Mouse (Mus musculus): ENCODE measurements at regions not wholly inside any gene's neighbourhood (a gene's known extent, or its start where the extent isn't known, plus 50 kb on each side); places are given as distances from the start of the nearest gene placed in this dataset.
A peak's percentile ranks its signal among the peaks of the same experiment; 100 is the strongest.

DNA sequence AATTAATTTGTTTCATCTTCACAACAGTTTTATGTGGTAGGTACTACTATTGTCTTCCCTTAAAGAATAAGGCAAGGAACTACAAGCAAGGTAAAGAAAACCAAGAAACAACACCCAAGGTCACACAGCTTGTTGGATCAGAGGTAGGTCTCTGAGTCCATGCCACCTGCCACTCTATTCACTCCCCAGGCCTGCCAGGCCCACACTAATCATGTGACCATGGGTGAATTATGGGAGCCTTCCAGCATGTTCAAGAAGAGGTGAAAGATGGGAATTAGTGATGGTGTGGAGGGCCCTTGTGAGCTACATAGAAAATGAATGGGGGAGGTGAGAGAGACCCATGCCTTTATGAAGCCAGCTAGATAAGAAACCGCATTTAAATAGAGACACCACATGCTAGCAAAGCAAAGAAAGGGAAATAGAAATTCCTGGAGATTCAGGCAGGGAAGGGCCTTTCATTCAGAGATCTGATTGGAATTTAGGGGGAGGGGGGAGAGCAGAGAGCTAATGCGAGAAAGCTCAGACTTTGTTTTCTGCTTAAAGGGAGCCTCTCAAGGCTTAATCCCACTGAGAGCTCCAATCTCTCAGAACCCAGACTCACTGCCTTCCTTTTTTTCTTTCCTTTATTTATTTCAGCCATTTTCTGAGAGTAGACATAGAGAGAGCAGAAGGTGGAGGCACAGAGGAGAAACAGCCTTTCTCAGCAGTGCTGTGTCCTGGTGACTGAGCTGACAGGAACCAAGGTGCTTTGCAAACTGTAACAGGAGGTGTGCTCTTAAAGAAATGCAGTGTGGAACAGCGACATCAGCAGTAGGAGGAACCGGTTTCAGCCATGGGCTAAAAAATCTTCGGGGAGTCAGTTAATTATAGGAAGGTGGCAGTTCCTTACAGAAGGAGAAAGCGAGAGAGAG, 160.0 kb downstream of the Spata19 start:
- no peak for DNase-seq (ENCODE audit: low read depth)

GRCm38 (mm10) chr9:27557886-27558285, 161.3 kb downstream of the Spata19 start:
- DNase-seq (ENCODE audit: low read depth) = no peak

GRCm38 (mm10) chr9:27558286-27558685, 161.7 kb downstream of the Spata19 start:
- DNase-seq (ENCODE audit: low read depth) = no peak

- DNase-seq (ENCODE audit: low read depth) = no peak
Observed at GRCm38 (mm10) chr9:27568372-27569053, 171.9 kb downstream of the Spata19 start.

DNA sequence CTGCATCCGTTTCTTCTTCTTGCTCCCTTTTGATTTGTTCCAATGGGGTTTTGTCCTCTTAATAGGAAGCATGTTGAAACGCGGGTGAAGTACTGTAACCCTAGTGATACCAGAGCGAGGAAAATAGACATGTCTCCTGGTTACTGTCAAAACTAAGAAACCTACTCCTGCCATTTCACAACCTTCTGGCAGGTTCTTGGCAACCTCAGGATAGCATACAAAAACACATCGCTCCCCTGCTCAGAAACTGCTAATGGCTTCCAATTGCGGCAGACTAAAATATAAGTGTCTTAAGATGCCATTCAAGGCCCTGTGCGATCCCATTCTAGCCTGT, 172.4 kb downstream of the Spata19 start:
- DNase-seq (ENCODE audit: low read depth) = no peak

DNA sequence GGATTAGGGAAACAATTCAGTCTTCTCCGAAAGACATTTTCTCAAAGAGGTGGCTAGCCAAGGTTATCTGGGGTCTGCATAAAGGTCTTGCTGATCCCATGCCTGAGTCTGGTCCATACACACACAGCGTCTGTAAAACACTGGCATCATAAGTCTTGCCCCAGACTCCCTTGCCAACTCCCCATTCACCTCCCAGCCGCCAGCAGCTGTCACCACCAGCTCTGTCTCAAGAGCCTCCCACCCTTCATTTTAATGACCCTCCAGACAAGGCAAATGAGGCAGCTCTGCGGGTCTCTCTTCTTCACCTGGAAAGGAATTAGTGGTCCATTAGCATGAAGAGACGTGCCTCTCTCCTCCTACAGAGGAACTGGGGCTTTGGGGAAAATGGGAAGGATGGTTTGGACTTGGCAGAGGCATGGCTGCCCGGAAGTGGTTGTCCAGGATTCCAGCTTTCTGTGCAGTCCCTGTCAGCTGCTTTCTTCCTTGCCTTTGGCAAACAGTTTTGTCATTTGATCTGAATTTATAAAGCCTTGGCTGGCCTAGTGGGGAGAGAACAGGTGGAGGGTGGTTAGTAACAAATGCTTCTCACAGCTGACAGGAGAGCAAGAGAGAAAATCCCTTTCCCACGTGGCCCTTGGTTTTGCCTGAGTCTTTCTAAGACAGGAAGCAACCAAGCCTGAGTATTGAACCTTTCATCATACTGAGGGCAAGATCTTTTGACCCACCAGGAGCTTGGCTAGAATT, 173.3 kb upstream of the Opcml start:
- no peak for DNase-seq (ENCODE audit: low read depth)

GRCm38 (mm10) chr9:27634901-27635300, 155.7 kb upstream of the Opcml start:
- no peak for DNase-seq (ENCODE audit: low read depth)

DNA sequence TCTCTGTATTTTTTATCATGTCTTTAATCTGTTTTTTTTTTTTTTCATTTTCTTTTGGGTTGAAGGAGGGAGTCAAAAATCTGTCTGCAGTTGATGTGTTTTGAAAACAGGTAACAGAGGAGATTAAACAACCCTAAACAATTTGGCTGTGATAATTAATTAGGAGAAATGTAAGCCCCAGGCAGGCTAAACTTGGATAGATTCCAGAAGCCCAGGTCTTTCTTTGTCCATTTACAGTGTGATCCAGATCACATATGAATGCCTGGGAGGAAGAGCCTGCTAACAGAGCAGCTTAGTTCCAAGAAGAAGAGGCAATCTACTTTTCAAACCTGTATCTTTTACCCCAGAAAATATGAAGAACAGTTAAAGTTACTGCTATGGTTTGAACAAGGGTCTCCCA, 150.0 kb upstream of the Opcml start:
- DNase-seq (ENCODE audit: low read depth) = no peak

DNA sequence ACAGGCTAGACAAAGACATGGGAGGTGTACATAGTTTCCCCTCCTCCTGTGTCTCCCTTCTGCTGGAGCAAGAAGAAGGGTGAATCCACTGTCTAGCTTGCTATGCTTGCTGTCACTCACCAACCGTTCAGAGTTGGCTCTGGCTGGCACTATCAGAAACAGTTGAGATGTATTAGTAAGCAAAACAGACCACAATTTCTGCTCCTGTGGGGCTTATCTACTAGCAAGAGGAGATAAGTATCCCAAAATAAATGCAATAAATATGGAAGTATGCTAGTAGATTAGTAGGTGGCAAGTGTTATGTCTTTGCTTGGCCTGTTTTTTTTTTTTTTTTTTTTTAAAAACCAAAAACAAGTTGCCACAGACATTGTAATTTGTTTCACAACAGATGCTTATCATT, 147.3 kb upstream of the Opcml start:
- DNase-seq (ENCODE audit: low read depth) = no peak

- no peak for DNase-seq (ENCODE audit: low read depth)
Observed at GRCm38 (mm10) chr9:27643916-27644315, 146.7 kb upstream of the Opcml start.

GRCm38 (mm10) chr9:27645435-27645834, 145.1 kb upstream of the Opcml start:
- DNase-seq (ENCODE audit: low read depth) = no peak

- DNase-seq (ENCODE audit: low read depth) = no peak
Observed at GRCm38 (mm10) chr9:27646100-27646499, 144.5 kb upstream of the Opcml start.

GRCm38 (mm10) chr9:27646956-27647355, 143.6 kb upstream of the Opcml start:
- DNase-seq (ENCODE audit: low read depth) = no peak

DNA sequence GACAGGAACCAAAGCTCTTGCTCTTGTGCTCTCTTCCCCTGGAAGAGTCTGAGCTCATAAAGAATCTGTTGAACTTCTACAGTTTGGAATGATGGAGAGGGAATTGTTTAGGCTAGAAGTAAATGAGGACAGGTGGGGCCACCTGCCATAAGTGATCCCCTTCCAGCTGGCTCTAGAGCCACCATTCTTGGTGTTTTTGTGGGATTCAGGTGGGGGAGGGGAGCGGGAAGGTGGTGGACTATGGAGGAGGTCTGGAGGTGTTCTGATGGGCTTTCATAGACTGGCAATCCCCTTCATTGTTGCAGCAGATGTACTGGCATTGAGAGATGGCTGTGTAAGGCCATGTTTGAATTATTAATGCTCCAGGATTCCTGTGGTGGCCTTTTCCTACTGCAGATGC, 132.6 kb upstream of the Opcml start:
- DNase-seq (ENCODE audit: low read depth) = no peak

- no peak for DNase-seq (ENCODE audit: low read depth)
Observed at GRCm38 (mm10) chr9:27661431-27662300, 128.9 kb upstream of the Opcml start.

- DNase-seq (ENCODE audit: low read depth) = no peak
Observed at GRCm38 (mm10) chr9:27663230-27663629, 127.3 kb upstream of the Opcml start.

DNA sequence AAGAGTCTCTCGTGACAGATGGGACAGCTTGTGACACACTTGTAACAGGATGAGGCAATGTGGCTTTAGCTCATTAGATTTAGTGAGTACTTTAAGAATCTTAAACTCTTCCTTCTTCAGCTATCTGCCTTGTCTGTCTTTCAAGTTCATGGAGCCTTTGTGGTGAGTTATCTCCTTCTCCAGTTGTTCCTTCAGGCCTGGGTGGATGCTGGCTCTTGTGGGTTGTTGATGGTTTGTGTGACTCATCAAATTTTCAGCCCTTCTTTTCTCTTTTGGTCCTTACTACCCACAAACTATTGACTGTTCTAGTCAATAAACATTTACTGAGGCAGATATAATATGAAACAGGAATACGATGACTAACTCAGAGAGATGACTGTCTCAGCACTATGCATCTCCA, 124.9 kb upstream of the Opcml start:
- DNase-seq (ENCODE audit: low read depth) = peak; percentile 26

- no peak for DNase-seq (ENCODE audit: low read depth)
Observed at GRCm38 (mm10) chr9:27670032-27670740, 120.4 kb upstream of the Opcml start.

- no peak for DNase-seq (ENCODE audit: low read depth)
Observed at GRCm38 (mm10) chr9:27685325-27685724, 105.2 kb upstream of the Opcml start.

- DNase-seq (ENCODE audit: low read depth) = no peak
Observed at GRCm38 (mm10) chr9:27691616-27692015, 99.0 kb upstream of the Opcml start.

DNA sequence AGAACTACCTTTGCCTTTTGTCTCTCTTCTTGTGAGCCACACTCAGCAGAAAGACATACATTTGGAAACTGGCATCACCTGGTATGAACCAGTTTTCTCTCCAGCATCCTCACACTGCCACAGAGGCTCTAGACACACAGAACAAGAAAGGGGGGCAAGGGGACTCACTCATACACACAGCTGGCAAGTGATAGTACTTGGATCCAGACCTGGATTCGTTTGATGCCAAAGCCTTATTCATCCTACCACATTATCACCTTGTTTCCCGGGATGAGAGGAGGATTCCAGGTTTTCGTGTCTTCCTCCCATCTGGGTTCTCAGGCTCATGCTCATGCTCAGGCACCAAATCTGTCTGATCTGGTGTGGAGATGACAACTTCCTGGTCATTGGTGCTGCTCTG, 97.8 kb upstream of the Opcml start:
- DNase-seq (ENCODE audit: low read depth) = no peak

Measured in c-Kit-positive CD71-negative TER-119-negative erythroid progenitor cells, embryonic 14.5 days (primary cell).